Mouse (Mus musculus) CH12.LX (cell line): ENCODE data around the gene Kcnc2.

Experiments used
- E2F4 ChIP-seq: IDR thresholded peaks from 2 replicates; pipeline ENCODE4 v1.6.1; 2011; ENCODE audit warnings: low read depth, low read length, improper control_type of control experiment; ENCODE audit not compliant: insufficient replicate concordance
- ETS1 ChIP-seq: conservative IDR thresholded peaks from 2 replicates; pipeline ENCODE4 v1.6.1; 2012; ENCODE audit warnings: low read depth, mild to moderate bottlenecking, inconsistent platforms, low read length, improper control_type of control experiment, moderate library complexity
- PAX5 ChIP-seq: IDR thresholded peaks from 2 replicates; pipeline ENCODE4 v1.6.1; 2012; ENCODE audit warnings: low read length, inconsistent platforms, mixed read lengths
- POLR2AphosphoS2 ChIP-seq: IDR thresholded peaks from 2 replicates; pipeline ENCODE4 v1.6.1; 2011; ENCODE audit warnings: low read depth, low read length, improper control_type of control experiment
- RCOR1 ChIP-seq: conservative IDR thresholded peaks from 2 replicates; pipeline ENCODE4 v1.6.1; 2012; ENCODE audit warnings: low read depth, mild to moderate bottlenecking, inconsistent platforms, low read length, improper control_type of control experiment

GRCm38 (mm10) chr10:112436950-112437349 lies 166.0 kb downstream of the Kcnc2 start:
- TF ChIP-seq POLR2AphosphoS2 (no peak), RCOR1 (no peak), PAX5 (no peak), E2F4 (no peak), ETS1 (no peak)
